Mouse (Mus musculus): Measurements from ENCODE around the gene Tnfrsf23.
"Not testable (repeated sequence)": the region's sequence is repeated elsewhere in the genome, so short reads cannot be mapped to it uniquely, and the experiment has no call there.

Gene Tnfrsf23

DNA sequence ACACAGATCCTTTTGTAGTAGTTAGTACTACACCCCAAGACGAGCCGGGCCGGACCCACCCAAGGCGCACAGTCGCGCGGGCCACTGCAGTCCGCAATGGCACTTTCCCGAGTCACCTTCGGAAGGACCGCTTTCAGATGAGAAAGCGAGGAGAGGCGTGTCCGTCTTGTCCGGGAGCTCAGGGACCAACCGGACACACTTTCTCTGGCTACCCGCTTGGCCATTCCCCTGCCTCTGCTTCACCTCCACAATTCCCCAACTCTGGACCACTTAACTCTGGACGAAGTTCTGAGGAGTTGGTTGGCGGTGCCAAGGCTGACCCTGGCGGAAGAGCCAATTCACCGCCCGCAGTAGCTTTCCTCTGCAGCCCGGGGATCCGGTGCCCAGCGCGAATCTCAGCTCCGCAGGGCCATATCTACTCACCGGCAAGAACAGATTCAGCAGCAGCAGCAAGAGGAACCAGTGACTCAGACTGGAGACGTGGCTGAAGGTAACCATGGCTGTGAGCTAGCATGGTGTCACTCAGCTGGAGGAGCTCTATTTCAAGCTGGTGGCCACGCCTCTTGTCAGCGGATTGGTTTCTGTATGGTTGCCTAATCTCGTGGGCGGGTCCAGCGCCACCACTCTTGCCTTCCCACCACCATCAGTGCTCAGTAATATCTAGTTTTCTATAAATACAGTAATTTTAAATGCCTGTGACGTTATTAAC is at the start of gene Tnfrsf23:
Gene Tnfrsf23, minus strand, starts transcription at position 514 of the 709 bp plus-strand sequence.
- peak; percentile 53 for DNase-seq (ENCODE audit: low spot score)

DNA sequence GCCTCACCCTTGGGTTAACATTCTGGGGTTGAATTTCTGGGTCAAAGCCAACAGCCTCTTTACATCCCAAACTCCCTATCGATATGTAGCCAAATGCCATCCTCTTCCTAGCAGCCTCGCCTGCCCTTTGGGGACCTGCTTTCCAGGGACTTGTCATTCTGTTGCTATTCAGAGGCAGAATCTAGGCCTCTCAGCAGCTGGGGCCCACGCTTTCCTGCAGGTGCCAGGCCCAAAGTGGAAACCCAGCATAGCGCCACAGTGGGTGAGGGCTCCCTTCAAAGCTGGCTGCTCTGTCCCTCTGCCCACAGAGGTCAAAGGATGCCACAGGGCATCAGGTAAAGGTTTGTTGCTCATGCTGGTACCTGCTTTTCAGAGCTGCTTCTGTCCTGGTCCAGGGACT is 48.1 kb upstream of the Tnfrsf23 start:
- DNase-seq (ENCODE audit: low spot score) = no peak

DNA sequence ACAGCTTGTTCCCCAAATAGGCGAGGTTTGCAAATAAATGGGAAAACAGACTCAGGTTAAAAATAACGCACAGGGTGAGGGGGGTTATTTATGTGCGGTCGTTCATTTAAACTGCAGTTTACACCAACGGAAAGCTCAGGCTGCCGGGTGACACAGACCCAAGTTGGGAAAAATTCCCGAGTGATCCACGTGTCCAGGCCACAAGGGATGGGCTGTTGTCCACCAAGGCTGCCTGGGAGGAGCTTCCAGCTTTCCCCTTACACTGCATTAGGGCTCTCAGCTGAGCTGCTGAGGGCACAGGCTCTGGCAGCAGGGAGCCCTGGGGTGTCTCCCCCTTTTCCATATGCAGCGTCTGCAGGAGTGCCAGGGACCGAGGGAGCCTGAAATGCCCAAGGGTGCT is 44.2 kb upstream of the Tnfrsf23 start:
- no peak for DNase-seq (ENCODE audit: low spot score)

DNA sequence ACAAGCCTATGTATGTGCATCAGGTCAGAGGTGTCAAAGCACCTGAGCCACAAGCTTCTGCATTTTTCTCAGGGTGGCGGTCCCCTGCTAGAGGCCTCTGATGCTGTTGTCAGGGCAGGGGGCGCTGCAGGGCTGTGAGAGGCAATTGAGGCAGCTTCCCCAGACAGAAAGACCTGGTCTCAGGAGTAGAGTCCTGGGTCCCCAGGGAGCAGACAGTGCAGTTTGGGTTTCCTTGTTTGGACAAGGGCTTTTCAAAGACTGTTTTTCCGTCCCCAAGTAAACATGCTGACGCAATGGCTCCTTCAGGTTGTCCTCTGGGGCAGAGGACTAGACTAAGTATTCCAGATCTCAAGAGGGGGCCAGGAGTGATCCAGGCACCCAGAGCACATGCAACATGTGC is 40.7 kb upstream of the Tnfrsf23 start:
- no peak for DNase-seq (ENCODE audit: low spot score)

DNA sequence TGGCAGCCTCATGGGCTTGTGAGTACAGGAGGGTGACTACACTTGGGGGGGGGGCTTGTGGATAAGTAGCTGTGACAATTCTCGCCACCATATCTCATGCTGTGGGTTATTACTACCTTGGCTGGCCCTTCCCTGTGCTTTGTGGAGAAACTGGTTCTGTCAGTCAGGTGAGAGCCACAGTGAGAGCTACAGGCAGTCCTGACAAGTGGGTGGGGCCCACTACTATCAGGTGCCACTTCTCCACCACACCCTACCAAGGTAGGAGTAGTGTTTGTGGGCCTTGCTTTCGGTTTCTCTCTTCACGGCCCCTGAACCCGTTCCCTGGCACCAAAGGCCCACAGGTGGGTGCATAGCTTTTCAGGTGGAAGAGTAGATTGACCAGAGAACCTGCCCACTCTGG is 38.2 kb upstream of the Tnfrsf23 start:
- no peak for DNase-seq (ENCODE audit: low spot score)

DNA sequence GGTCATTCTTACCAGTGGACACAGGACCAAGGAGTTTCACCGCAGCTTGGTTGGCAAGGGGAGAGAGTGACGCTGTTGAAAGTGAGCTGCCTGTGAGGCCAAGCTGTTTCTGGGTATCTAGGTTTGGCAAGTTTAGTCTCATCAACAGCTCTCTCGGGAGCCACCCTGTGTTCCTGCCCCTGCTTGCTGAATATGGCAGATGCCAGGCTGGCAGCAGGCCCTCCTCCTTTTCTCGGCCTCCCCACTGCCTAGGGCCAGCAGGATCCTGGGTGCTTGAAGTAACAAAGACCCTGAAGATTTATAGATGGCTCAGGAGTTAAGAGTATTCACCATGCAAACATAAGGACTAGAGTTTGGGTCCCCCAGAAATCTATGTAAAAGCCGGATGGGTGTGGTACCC is 37.0 kb upstream of the Tnfrsf23 start:
- no peak for DNase-seq (ENCODE audit: low spot score)

DNA sequence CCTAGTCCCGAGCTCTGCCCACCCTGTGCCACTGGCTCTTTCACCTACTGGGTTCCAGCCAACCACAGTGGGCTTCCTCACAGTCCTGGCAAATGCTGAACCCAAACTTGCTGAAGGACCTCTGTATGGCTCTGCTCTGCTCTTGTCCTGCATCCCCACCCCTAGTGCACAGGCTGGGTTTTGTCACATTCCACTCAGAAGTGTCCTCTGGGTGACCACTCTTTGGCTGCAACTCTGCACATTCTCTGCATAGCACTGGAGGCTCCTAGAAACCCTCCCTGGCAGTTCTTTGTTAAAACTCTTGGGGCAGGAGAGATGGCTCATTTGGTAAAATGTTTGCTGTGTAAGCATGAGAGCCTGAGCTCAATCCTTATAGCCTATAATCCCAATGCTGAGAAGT is 32.1 kb upstream of the Tnfrsf23 start:
- DNase-seq (ENCODE audit: low spot score) = no peak

DNA sequence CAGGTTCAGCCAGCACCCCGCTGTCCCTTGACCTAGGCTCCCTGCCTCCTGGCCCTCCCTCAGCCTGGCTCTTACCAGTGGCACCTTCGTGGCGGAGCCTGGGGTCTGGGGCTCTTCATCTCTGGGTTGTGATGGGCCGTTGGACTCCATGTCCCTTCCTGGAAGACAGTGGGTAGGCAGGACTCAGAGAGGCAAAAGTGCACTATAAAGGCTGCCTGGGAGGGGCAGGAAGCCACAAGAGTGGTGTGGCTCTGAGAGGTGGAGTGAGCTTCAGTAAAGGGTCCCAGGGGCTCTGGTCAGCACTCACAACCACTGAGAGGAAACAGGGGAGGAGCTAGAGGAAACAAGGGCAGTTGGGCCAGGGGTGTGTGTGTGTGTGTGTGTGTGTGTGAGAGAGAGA is 27.7 kb upstream of the Tnfrsf23 start:
- DNase-seq (ENCODE audit: low spot score) = no peak

DNA sequence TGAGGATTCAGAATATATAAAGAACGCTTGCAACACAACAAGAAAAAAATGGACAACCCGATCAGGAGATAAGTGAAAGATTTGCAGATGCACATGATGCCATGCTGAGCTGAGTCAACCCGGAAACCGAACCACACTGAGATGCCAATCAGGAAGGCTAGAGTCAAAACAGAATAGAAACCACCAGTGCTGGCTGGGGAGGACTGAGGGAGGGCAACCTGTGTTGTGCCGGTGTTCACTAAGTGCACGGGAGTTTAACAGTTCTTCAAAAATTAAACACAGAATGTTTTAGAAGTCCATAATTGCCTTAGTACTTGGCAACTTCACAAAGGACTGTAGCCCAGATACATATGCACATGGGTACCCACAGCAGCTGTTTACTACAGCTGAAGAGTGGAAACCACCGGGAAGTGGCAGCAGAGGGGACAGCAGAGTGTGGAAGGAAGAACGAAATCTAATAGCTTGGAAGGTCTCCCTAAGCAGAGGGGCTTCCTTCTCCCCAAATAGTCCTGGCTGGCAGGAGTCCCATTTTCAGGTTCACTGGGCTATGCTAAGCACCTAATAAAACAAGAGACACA is 27.2 kb upstream of the Tnfrsf23 start:
- no peak for DNase-seq (ENCODE audit: low spot score)

DNA sequence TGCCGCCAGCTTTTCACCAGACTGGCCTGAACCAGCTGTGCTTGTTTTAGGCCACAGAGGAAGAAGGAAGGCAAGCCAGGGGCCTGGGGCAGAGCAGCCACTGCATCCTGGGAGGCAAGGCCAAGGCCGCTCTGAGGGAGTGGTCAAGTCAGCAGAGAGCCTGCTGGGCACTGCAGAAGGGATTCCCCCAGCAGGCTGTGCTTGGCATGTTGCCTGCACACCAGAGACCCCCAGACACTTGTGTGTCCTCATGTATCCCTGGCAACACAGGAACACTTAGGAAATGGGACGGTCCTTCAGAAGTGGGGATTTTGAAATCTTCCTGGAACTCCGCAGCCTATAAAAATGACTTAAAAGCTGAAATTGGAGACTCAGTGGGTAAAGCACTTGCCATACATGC is 26.4 kb upstream of the Tnfrsf23 start:
- DNase-seq (ENCODE audit: low spot score) = no peak

DNA sequence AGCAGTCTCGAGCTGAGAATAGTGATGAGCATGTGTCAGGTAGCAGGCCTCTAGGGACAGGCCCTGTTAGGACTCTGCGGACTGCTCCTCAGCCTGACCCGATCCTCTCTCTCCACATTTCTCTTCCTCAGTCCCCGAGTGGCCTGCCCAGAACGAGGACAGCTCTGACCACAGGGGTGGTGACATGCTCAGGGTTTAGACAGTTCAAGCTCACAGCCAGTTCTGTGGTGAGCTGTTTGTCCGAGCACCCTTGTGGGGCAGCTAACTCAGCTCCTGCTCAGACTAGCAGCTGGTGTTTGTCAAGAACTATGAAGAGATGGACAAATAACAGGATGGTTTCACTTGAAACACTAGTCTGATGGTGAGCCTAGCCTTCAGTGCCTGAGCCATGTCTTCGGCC is 25.7 kb upstream of the Tnfrsf23 start:
- DNase-seq (ENCODE audit: low spot score) = no peak

DNA sequence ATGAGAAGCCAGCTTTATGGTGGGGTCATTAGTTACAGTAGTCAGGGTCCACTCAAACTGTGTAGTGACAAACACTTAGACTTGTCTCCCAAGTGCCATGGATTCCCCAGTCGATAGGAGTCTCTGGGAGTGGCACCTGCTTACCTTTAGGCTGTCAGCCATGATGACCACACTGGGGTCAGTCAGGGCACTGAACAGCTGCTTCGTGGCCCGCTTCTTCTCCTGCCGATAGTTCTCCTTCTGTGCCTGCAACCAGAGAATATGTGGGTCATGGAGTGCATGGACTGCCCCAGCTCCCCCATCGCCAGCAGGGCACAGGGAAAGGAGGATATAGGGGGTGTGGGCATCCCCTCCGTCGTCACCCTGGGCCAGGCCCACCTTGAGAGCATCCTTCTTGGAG is 23.7 kb upstream of the Tnfrsf23 start:
- DNase-seq (ENCODE audit: low spot score) = no peak

DNA sequence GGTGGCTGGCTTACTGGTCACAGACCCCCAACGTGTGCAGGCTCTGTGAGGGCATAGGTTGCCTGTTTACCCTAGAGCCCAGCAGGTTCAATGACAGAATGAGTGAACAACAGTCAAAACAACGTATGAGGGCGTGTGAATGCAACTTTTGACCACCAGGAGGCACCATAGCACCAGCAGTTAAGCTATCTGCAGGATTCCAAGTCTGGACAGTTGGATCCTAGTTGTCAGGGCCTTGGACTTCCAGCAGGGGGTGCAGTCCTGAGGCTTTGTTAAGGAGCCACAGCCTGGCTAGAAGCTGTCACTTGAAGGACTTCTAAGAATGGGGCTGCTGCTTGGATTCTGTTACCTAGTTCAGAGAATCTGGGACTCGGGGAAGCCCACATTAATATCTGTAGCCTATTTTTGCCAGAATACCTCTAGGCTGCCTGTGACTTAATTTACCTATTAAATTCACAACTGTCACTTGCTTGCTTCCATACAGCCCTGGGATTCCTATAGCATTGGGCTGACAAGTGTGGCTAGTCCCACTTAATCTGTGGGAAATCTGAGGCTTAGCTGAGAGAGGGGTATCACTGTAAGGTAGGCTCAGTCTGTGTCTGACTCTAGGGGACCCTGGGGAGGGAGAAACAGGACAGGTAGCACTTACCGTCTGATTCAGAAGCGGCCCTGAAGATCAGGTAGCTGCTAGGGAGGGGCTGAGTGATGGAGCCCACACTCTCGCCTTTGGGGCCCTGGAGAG is 21.2 kb upstream of the Tnfrsf23 start:
- DNase-seq (ENCODE audit: low spot score) = peak; percentile 73

DNA sequence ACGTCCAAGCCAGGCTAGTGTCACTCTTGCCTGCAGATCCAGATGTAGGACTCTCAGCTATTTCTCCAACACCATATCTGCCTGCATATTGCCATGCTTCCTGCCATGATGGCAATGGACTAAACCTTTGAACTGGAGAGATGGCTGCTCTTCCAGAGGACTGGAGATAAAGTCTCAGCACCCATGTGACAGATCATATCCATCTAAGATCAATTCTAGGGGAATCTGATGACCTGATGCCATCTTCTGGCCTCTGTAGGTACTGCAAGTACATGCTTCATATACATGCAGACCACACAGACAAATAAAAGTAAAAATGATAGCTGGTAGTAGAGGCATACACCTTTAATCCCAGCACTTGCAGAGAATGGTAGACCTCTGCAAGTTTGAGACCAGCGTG is 10.5 kb upstream of the Tnfrsf23 start:
- peak; percentile 43 for DNase-seq (ENCODE audit: low spot score)

DNA sequence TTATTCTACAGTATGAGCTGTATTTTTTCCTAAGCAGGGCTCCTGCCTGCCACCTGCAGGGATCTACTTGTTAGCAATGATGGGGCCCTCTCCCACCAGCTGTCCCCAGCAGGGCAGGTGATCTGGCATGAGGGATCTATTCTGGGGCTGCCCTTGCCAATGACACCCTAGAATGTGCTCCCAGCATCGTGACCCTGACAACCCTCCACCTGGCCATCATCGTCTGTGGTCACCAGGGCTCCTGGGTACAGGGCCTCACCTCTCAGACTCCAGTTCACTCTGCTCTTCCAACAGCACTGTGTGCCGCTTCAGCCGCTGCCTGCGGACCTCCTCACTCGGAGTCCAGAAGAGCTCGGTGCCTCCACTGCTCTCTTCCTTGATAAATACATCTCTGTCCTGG is 8.9 kb upstream of the Tnfrsf23 start:
- no peak for DNase-seq (ENCODE audit: low spot score)

DNA sequence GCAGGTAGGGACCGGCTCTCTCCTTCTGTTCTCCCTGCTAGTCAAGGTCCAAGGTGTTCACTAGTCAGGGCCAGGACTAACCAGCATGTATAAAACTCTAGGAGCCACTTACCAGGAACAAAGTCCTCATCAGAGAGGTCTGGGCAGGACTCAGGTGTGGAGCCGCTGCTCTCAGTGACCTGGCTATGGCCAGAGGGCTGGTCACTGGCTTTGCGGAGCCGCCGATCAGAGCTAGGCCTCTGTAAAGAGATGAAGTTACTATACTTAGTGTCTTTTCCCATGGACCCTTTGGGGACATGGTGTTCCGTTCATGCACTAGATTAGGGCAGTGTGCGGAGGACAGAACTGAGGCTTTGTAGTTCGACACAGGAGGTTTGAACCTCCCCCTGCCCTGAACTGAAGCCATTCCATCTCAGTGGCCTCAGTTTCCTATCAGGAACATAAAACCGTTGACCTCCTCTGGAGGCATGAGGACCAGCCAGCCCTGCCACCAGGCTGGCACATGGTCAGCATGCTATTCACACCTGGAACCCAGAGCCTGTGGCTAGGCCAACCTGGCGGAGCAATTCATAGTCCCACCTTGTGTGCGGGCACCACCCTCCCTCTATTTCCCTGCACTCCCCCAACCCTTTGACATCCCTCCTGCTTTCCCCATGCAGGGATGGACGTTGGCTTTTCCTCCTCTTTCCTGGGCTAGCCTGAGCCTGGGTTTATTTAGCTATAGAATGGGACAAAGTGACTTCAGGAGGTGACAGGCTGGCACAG is 7.3 kb upstream of the Tnfrsf23 start:
- no peak for DNase-seq (ENCODE audit: low spot score)

DNA sequence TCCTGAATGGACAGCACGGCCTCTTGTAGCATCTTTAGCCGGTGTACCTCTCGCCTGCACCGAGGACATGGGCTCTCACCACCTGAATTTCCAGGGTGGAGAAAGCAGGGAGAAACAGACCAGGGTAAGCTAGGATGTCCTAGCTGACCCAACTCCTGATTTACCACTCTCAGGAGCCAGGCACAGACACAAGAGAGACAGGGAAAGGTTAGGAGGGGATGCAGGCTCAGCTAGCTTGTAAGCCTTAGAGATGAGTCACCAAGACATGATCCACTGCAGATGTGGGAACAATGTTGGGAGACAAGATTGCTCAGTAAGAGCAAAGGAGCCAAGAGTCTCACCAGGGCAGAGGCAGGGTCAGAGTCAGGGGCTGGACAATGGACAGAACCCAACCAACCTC is 6.2 kb upstream of the Tnfrsf23 start:
- no peak for DNase-seq (ENCODE audit: low spot score)

DNA sequence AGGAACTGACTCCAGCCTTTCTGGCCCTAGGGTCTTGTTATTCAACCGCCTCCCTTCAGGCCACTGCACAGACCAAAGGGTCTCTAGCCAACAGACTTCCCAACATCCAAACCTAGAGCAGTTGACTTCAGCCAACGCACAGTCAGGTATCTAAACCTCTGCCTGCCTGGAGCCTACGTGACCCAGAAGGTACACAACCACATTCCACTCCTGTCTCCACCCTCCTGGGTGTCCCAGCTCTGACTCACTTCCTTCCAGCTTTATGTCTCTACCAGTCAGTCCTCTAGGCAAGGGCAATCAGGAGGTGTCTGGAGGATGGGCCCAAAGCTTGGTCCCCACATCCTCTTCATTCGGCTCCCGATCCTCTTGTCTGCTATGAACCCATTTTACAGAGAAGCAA is 5.5 kb upstream of the Tnfrsf23 start:
- DNase-seq (ENCODE audit: low spot score) = no peak

DNA sequence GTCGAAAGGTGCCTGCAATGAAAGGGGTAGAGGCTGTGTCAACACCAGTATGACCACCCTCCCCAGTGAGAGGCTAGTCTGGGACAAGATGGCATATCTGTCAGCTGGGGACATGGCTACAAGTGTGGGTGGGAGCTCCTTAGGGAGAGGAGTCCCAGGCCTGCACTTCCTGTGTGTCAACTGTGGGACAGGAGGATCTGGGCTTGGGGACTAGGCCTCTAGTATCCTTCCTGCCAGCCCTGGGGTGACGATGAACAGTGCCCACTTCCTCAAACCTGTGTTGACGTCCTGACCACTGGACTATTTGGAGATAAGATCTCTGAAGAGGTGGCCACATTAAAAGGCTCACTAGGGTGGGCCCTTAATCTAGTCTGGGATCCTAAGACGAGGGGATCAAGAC is 4.3 kb upstream of the Tnfrsf23 start:
- DNase-seq (ENCODE audit: low spot score) = no peak

DNA sequence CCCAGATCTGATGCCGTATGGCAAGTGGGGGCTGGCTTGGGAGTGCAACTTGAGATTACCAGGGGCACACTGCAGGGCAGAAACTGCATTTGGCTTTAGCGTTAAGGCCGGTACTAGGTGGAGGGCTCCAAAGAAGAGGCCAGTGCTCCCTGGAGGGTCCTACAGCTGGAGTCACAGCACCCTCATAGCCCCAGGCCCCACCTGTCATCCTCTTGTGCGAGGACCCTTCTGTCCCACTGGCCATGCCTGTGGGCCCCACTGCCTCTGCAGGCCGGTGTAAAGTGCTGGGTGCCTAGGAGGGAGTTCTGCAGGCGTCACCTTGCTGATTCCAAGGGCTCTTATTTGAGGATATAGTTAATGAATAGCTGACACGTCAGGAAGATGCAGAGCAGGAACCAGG is 3.8 kb upstream of the Tnfrsf23 start:
- no peak for DNase-seq (ENCODE audit: low spot score)

DNA sequence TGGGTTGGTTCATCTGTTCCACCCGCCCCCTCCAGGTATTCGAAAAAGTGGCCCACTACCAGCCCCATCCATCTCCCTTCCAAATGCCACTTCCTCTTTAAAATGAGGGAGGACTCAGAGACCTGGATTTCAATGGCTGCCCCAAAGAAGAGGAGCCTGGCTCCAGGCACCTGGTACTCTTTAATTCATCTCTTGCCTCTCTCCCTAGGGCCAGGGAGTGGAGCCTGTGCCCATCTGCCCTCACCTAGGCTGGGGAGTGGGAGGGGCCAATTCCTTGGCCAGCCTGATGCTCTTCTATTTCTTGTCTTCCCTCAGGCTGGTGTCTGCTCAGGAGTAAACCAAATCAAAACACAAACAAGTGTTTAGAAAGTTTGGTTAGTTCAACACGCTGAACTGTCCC is 1.0 kb upstream of the Tnfrsf23 start:
- not testable (repeated sequence) for DNase-seq (ENCODE audit: low spot score)

DNA sequence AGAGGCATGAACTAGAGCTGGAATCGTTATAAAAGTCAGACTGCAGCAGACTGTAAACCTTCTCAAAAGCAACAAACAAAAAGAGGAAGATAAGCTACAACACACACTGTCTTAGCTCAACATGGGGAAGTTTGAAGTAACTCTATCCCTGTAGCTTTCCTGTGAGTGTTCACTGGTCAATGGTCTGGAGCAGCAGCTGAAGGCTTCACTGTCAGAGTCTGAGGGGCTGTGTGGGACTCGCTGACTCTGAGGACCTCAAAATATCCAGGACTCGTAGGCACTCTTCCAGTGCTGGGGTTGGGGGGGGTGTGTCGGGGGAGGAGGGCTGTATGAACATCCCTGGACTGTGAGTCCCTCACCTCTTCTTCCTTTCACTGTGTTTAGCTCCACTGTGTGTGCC is 519 bp upstream of the Tnfrsf23 start:
- not testable (repeated sequence) for DNase-seq (ENCODE audit: low spot score)

DNA sequence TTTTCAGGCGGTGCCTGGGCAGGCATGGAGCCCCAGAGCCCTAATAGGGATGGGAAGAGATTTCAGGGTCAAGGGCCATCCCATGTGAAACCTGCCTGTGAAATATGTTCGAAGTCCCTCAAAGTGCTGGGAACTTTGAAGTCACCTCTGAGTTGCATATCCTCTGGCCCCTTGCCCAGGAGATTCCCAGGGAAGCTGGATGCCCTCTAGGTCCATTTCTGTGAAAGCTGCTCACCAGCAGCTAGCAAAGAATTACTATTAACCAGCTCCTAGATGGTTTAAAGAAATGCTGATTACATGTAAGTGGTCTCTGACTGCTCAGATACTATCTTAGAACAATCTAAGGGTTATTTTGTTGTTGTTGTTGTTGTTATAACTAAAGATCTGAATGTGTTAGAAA is 1.1 kb downstream of the Tnfrsf23 start:
- not testable (repeated sequence) for DNase-seq (ENCODE audit: low spot score)

Data from c-Kit-positive CD71-positive TER-119-positive erythroid progenitor cells, embryonic 14.5 days (primary cell).